ENCODE assay signal across 18 mouse cellular contexts in genomic region chrX:99246051-99246450, GRCm38 (mm10).
"Had no signal": no experiment of that assay in that cellular context is flagged by ENCODE, and none has a peak within 500 bp of the region (broad histone marks: within the 10 kb centered on the region; RNA-seq: fewer than 3 reads in every experiment).

No protein-coding gene starts in this region.

- H3K4me3 ChIP-seq: embryonic facial prominence, embryonic 10.5 days; embryonic facial prominence, embryonic 12.5 days; embryonic facial prominence, embryonic 13.5 days; embryonic facial prominence, embryonic 15.5 days; erythroblast, embryonic 14.5 days; forebrain, embryonic 10.5 days; forebrain, embryonic 12.5 days; forebrain, embryonic 13.5 days; forebrain, embryonic 15.5 days; gastrocnemius, adult 2 months; heart, embryonic 10.5 days had no signal

- H3K27me3 ChIP-seq: forebrain, embryonic 15.5 days had no signal

- H3K36me3 ChIP-seq: embryonic facial prominence, embryonic 10.5 days; embryonic facial prominence, embryonic 12.5 days; embryonic facial prominence, embryonic 13.5 days; embryonic facial prominence, embryonic 15.5 days; forebrain, embryonic 10.5 days; forebrain, embryonic 12.5 days; forebrain, embryonic 15.5 days; heart, embryonic 10.5 days had no signal

- DNase-seq: embryo, embryonic 11 days; forebrain, postnatal 0 days; gastrocnemius, adult 2 months; gastrocnemius, postnatal 10 days; gastrocnemius, postnatal 14 days; gastrocnemius, postnatal 25 days; gastrocnemius, postnatal 36 days; heart, adult 18-20 months had no signal

- H3K4me1 ChIP-seq: forebrain, embryonic 12.5 days; forebrain, embryonic 13.5 days; forebrain, embryonic 15.5 days had no signal

- H3K9ac ChIP-seq: embryonic facial prominence, embryonic 12.5 days; embryonic facial prominence, embryonic 13.5 days; embryonic facial prominence, embryonic 15.5 days; forebrain, embryonic 12.5 days; forebrain, embryonic 13.5 days; forebrain, embryonic 15.5 days; forebrain, postnatal 0 days had no signal

- H3K27ac ChIP-seq: embryonic facial prominence, embryonic 10.5 days; embryonic facial prominence, embryonic 12.5 days; embryonic facial prominence, embryonic 13.5 days; embryonic facial prominence, embryonic 15.5 days; forebrain, embryonic 10.5 days; forebrain, embryonic 12.5 days; forebrain, embryonic 13.5 days; forebrain, embryonic 15.5 days; gastrocnemius, adult 2 months; heart, embryonic 10.5 days had no signal
